Mouse (Mus musculus): ENCODE data around the gene Cnpy3. TPM values are rescaled to one million over a fixed set of nuclear protein-coding genes. Genes with fewer than 3 reads are reported as not detected.

Cnpy3 gene
- total and polyA plus RNA-seq, 3 experiments, result 19.7 to 21.5 (median 19.8) TPM

DNA sequence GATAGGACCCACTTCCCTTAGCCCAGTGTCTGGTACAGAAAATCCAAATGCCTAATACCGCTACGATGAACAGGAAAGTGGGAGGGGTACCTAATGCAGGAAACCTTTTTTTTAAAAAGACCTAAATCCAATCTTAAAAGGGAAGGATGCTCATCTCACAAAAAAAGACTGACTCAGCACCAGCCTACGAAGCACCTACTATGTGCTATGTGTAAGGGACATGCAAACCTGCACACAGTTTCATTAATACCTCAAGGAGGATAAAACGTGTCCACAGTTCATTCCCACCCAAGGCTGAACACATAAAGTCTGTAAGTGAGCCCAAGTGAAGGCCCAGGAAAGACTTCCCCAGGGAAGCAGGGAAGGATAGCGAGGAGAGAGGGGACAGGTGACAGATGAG lies 49.5 kb downstream of the Cnpy3 start:
- intact Hi-C loops (cut with DNase I), result loop anchor here (2.0 to 10.0 kb wide), 2 partner anchors 20 to 378 kb away; partner anchors contain the start of gene Abcc10
- H3K27ac ChIP-seq, result no peak overlapping the region
- H3K36me3 ChIP-seq (ENCODE audit: control insufficient read depth, insufficient read depth, low read length), result no peaks in the 10 kb centered on the region
- H3K9ac ChIP-seq (ENCODE audit: low read depth, low read length), result no peak overlapping the region
- 0 out of 2 replicates have a peak, but pooled peaks cover 3% of the 10 kb centered on the region for H3K79me2 ChIP-seq (replicated peaks; ENCODE audit: control insufficient read depth, insufficient read depth, low read length)
- no peaks in the 10 kb centered on the region for H3K27me3 ChIP-seq (ENCODE audit: control insufficient read depth, insufficient read depth, low read length)
- WGBS, result 71% methylated on average over 5 of the region's 5 CpGs
- peaks cover 11% of the 10 kb centered on the region for H3K4me1 ChIP-seq (ENCODE audit: control insufficient read depth, insufficient read depth, low read length)
- no peak overlapping the region for H3K4me3 ChIP-seq
- DNase-seq, result no peak
- TF ChIP-seq POLR2A (IDR thresholded peaks at IDR 0.05; ENCODE audit: insufficient read depth, low read depth, low read length) (no peak), CTCF (IDR thresholded peaks at IDR 0.05) (no peak), EP300 (IDR thresholded peaks at IDR 0.05; ENCODE audit: insufficient read depth, low read depth, low read length) (no peak)

DNA sequence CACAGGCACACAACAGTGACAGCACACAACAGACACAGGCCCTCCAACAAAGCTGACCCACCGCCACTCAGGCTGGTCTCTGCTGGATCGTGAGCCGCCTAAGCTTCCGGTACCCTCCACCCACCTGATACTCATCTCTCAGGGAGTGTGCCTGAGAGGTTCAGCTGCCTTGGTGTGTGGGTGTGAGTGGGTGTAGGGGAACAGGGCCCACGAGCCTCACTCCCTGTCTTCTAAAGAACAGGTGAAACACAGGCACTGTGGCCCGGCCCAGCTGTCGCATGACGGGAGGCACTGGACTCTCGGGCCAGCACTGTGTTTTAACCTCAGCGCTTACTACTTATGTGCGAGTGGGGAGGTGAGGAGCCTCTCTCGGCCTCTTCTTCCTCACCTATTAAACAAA lies 49.9 kb downstream of the Cnpy3 start:
- no peak for DNase-seq
- H3K36me3 ChIP-seq (ENCODE audit: control insufficient read depth, insufficient read depth, low read length), result no peaks in the 10 kb centered on the region
- 84% methylated on average over 12 of the region's 12 CpGs for WGBS
- H3K9ac ChIP-seq (ENCODE audit: low read depth, low read length), result no peak overlapping the region
- H3K27ac ChIP-seq, result no peak overlapping the region
- no peak overlapping the region for H3K4me3 ChIP-seq
- 0 out of 2 replicates have a peak, but pooled peaks cover 3% of the 10 kb centered on the region for H3K79me2 ChIP-seq (replicated peaks; ENCODE audit: control insufficient read depth, insufficient read depth, low read length)
- intact Hi-C loops (cut with DNase I), result loop anchor here (2.0 to 10.0 kb wide), 2 partner anchors 19 to 377 kb away; partner anchors contain the start of gene Abcc10
- H3K27me3 ChIP-seq (ENCODE audit: control insufficient read depth, insufficient read depth, low read length), result no peaks in the 10 kb centered on the region
- TF ChIP-seq CTCF (IDR thresholded peaks at IDR 0.05), result no peak
- TF ChIP-seq POLR2A (IDR thresholded peaks at IDR 0.05; ENCODE audit: insufficient read depth, low read depth, low read length), result no peak
- TF ChIP-seq EP300 (IDR thresholded peaks at IDR 0.05; ENCODE audit: insufficient read depth, low read depth, low read length), result no peak
- H3K4me1 ChIP-seq (ENCODE audit: control insufficient read depth, insufficient read depth, low read length), result peaks cover 11% of the 10 kb centered on the region

DNA sequence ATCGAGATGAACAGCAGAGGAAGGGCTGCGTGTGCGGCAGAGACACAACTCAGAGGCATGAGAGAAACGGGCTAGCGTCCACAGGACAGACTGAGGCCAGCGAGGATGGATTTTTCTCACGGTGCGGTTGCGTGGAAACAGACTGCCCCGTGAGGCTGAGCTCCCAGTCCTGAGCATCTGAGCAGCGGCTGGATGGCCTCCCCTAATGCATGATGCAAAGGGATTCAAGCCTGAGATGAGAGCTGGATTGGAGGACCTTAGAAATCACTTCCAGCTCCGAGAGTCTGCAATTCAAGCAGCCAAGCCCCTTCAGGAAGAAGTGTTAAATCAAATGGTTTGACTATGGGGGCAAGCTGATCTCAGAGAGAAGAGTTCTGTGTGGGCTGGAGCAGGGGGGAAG lies 50.5 kb downstream of the Cnpy3 start:
- Histone ChIP-seq H3K27ac (no peak overlapping the region), H3K4me3 (no peak overlapping the region), H3K27me3 (ENCODE audit: control insufficient read depth, insufficient read depth, low read length) (no peaks in the 10 kb centered on the region), H3K79me2 (replicated peaks; ENCODE audit: control insufficient read depth, insufficient read depth, low read length) (0 out of 2 replicates have a peak, but pooled peaks cover 3% of the 10 kb centered on the region), H3K4me1 (ENCODE audit: control insufficient read depth, insufficient read depth, low read length) (peaks cover 9% of the 10 kb centered on the region), H3K9ac (ENCODE audit: low read depth, low read length) (0 out of 2 replicates have a peak overlapping the region, but pooled peaks have one; percentile 6), H3K36me3 (ENCODE audit: control insufficient read depth, insufficient read depth, low read length) (no peaks in the 10 kb centered on the region)
- TF ChIP-seq POLR2A (IDR thresholded peaks at IDR 0.05; ENCODE audit: insufficient read depth, low read depth, low read length) (no peak), EP300 (IDR thresholded peaks at IDR 0.05; ENCODE audit: insufficient read depth, low read depth, low read length) (no peak), CTCF (IDR thresholded peaks at IDR 0.05) (no peak)
- WGBS, result 42% methylated on average over 12 of the region's 12 CpGs
- no peak for DNase-seq
- intact Hi-C loops (cut with DNase I), result loop anchor here (10.0 kb wide), 1 partner anchor 377 kb away; the partner anchor contains the start of gene Abcc10

DNA sequence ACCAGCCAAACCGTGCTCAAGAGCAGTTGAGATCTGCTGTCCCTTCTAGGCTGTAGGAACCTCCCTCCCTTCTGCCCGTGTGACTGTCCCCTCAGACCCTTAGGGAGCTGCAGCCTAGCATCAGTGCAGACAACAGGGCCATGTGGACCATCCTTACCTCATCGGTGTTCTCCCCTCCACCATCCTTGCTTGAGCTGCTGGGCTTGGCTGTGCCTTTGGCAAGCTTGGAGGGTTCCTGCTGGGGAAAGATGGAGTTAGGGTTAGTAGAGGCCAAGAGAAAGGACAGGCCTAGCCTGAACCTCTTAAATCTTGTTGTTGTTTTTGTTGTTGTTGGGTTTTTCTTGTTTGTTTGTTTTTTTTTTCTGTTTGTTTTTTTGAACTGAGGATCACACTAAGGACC lies 52.1 kb downstream of the Cnpy3 start:
- H3K4me3 ChIP-seq, result no peak overlapping the region
- no peak overlapping the region for H3K27ac ChIP-seq
- 0 out of 2 replicates have a peak, but pooled peaks cover 3% of the 10 kb centered on the region for H3K79me2 ChIP-seq (replicated peaks; ENCODE audit: control insufficient read depth, insufficient read depth, low read length)
- DNase-seq, result no peak
- H3K4me1 ChIP-seq (ENCODE audit: control insufficient read depth, insufficient read depth, low read length), result peaks cover 8% of the 10 kb centered on the region
- no peaks in the 10 kb centered on the region for H3K36me3 ChIP-seq (ENCODE audit: control insufficient read depth, insufficient read depth, low read length)
- WGBS, result 82% methylated on average over 3 of the region's 3 CpGs
- H3K27me3 ChIP-seq (ENCODE audit: control insufficient read depth, insufficient read depth, low read length), result no peaks in the 10 kb centered on the region
- intact Hi-C loops (cut with DNase I), result loop anchor here (10.0 kb wide), 1 partner anchor 375 kb away; the partner anchor contains the start of gene Abcc10
- TF ChIP-seq POLR2A (IDR thresholded peaks at IDR 0.05; ENCODE audit: insufficient read depth, low read depth, low read length) (no peak), EP300 (IDR thresholded peaks at IDR 0.05; ENCODE audit: insufficient read depth, low read depth, low read length) (no peak), CTCF (IDR thresholded peaks at IDR 0.05) (no peak)
- H3K9ac ChIP-seq (ENCODE audit: low read depth, low read length), result no peak overlapping the region

DNA sequence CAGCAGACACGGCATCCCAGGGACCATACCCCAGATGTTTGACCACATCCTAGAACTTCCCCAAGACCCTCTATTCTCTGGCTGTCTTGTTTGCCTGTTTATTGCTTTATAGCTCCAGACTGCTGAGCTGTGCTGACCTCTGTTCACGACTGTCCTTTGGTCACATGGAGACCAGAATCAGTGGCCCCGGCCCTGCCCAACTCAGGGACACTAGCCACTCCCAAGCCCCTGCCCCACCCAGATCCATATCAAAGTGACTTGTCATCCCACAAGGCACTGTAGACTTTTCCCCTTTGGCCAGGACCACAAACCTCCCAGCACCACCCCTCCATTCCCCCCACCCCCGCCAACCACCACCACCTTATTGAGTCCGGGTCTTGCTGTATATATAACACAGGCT lies 52.8 kb downstream of the Cnpy3 start:
- H3K4me3 ChIP-seq, result no peak overlapping the region
- H3K79me2 ChIP-seq (replicated peaks; ENCODE audit: control insufficient read depth, insufficient read depth, low read length), result 0 out of 2 replicates have a peak, but pooled peaks cover 3% of the 10 kb centered on the region
- no peak for DNase-seq
- no peak for TF ChIP-seq EP300 (IDR thresholded peaks at IDR 0.05; ENCODE audit: insufficient read depth, low read depth, low read length)
- TF ChIP-seq CTCF (IDR thresholded peaks at IDR 0.05), result no peak
- no peak for TF ChIP-seq POLR2A (IDR thresholded peaks at IDR 0.05; ENCODE audit: insufficient read depth, low read depth, low read length)
- no peak overlapping the region for H3K9ac ChIP-seq (ENCODE audit: low read depth, low read length)
- intact Hi-C loops (cut with DNase I), result no loop called here
- H3K4me1 ChIP-seq (ENCODE audit: control insufficient read depth, insufficient read depth, low read length), result peaks cover 8% of the 10 kb centered on the region
- 86% methylated on average over 5 of the region's 5 CpGs for WGBS
- no peaks in the 10 kb centered on the region for H3K27me3 ChIP-seq (ENCODE audit: control insufficient read depth, insufficient read depth, low read length)
- H3K27ac ChIP-seq, result no peak overlapping the region
- H3K36me3 ChIP-seq (ENCODE audit: control insufficient read depth, insufficient read depth, low read length), result no peaks in the 10 kb centered on the region

DNA sequence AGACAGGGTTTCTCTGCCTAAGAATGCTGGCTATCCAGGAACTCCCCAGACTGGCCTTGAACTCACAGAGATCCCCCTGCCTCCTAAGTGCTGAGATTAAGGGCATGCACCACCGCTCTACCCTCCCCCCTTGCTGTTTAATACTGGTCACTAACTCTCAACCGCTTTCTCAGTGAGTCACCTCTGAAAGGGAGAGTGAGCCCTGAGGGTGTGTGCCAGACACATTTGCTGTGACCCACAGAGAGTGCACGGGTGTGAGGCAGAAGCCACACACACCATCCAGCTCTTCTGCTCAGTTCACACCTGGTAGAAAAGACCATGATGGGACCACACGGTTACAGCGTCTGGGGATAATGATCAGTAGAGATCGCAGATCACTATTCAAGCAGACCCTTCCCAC lies 53.5 kb downstream of the Cnpy3 start:
- no peak overlapping the region for H3K4me3 ChIP-seq
- H3K36me3 ChIP-seq (ENCODE audit: control insufficient read depth, insufficient read depth, low read length), result no peaks in the 10 kb centered on the region
- no peaks in the 10 kb centered on the region for H3K27me3 ChIP-seq (ENCODE audit: control insufficient read depth, insufficient read depth, low read length)
- whole genome bisulfite sequencing, result 84% methylated on average over 6 of the region's 6 CpGs
- TF ChIP-seq POLR2A (IDR thresholded peaks at IDR 0.05; ENCODE audit: insufficient read depth, low read depth, low read length), result no peak
- TF ChIP-seq CTCF (IDR thresholded peaks at IDR 0.05), result no peak
- TF ChIP-seq EP300 (IDR thresholded peaks at IDR 0.05; ENCODE audit: insufficient read depth, low read depth, low read length), result no peak
- H3K9ac ChIP-seq (ENCODE audit: low read depth, low read length), result no peak overlapping the region
- H3K27ac ChIP-seq, result no peak overlapping the region
- 0 out of 2 replicates have a peak, but pooled peaks cover 3% of the 10 kb centered on the region for H3K79me2 ChIP-seq (replicated peaks; ENCODE audit: control insufficient read depth, insufficient read depth, low read length)
- intact Hi-C loops (cut with DNase I), result no loop called here
- DNase-seq, result no peak
- H3K4me1 ChIP-seq (ENCODE audit: control insufficient read depth, insufficient read depth, low read length), result peaks cover 5% of the 10 kb centered on the region

All from heart, adult 2 months (tissue).